Mouse (Mus musculus) T-helper 1 cell (primary cell): ENCODE measurements around the gene Vmn2r3.
"Not testable (repeated sequence)": the region's sequence is repeated elsewhere in the genome, so short reads cannot be mapped to it uniquely, and the experiment has no call there.

Experiments
- in situ Hi-C: fragments of 300-600 bp; cut with MboI, MseI; formaldehyde crosslinking; loops from one replicate; pipeline ENCODE4 v1.15.1; 2025; ENCODE audit warnings: high pct_unique_total_duplicates

Gene Vmn2r3

GRCm38 (mm10) chr3:64289609-64290008, at the start of gene Vmn2r3:
Gene Vmn2r3 (minus strand): TSS chr3:64289709.
- in situ Hi-C loops, result no loop called here

GRCm38 (mm10) chr3:64332548-64332947, 43.0 kb upstream of the Vmn2r3 start:
- in situ Hi-C loops, result no loop called here

- in situ Hi-C loops, result no loop called here
Observed at GRCm38 (mm10) chr3:64321824-64322223, 32.3 kb upstream of the Vmn2r3 start.

- in situ Hi-C loops, result no loop called here
Observed at GRCm38 (mm10) chr3:64306799-64307198, 17.3 kb upstream of the Vmn2r3 start.

GRCm38 (mm10) chr3:64265762-64266112, 23.8 kb downstream of the Vmn2r3 start:
- in situ Hi-C loops, result loop anchor here (5.0 kb wide), 1 partner anchor 73 kb away; no protein-coding TSS in a partner anchor

GRCm38 (mm10) chr3:64265056-64265761, 24.3 kb downstream of the Vmn2r3 start:
- in situ Hi-C loops, result loop anchor here (5.0 kb wide), 1 partner anchor 73 kb away; no protein-coding TSS in a partner anchor

- in situ Hi-C loops, result no loop called here
Observed at GRCm38 (mm10) chr3:64259582-64259981, 29.9 kb downstream of the Vmn2r3 start.

GRCm38 (mm10) chr3:64251646-64252045, 37.9 kb downstream of the Vmn2r3 start:
- in situ Hi-C loops, result no loop called here

GRCm38 (mm10) chr3:64250461-64250860, 39.0 kb downstream of the Vmn2r3 start:
- in situ Hi-C loops, result not testable (repeated sequence)

- in situ Hi-C loops, result not testable (repeated sequence)
Observed at GRCm38 (mm10) chr3:64235459-64235858, 54.0 kb downstream of the Vmn2r3 start.

- in situ Hi-C loops, result not testable (repeated sequence)
Observed at GRCm38 (mm10) chr3:64233655-64234054, 55.9 kb downstream of the Vmn2r3 start.

- in situ Hi-C loops, result no loop called here
Observed at GRCm38 (mm10) chr3:64227243-64227642, 62.3 kb downstream of the Vmn2r3 start.
